Mouse (Mus musculus): ENCODE data around the gene Rngtt. TPM values are rescaled to one million over a fixed set of nuclear protein-coding genes. Genes with fewer than 3 reads are reported as not detected.

Rngtt gene
- total RNA-seq, 2 experiments from 2014 or later: 27.3 to 29.2 TPM

- Histone ChIP-seq H3K4me3 (no peak overlapping the region), H3K27ac (no peak overlapping the region)
- intact Hi-C loops (cut with DNase I): no loop called here
- DNase-seq (ENCODE audit: extremely low spot score in 1 of 2, low spot score in 2 of 2): no peak
- TF ChIP-seq CTCF (IDR thresholded peaks at IDR 0.05): no peak
These were observed 21.0 kb downstream of the Rngtt start for GRCm38 (mm10) chr4:33331147-33331546.

- Histone ChIP-seq H3K4me3 (no peak overlapping the region), H3K27ac (no peak overlapping the region)
- intact Hi-C loops (cut with DNase I): no loop called here
- DNase-seq (ENCODE audit: extremely low spot score in 1 of 2, low spot score in 2 of 2): no peak
- TF ChIP-seq CTCF (IDR thresholded peaks at IDR 0.05): no peak
These were observed 22.9 kb downstream of the Rngtt start for GRCm38 (mm10) chr4:33332956-33333455.

- TF ChIP-seq CTCF (IDR thresholded peaks at IDR 0.05): no peak
- intact Hi-C loops (cut with DNase I): no loop called here
- H3K27ac ChIP-seq: no peak overlapping the region
These were observed 27.9 kb downstream of the Rngtt start for GRCm38 (mm10) chr4:33337999-33338398.

DNA sequence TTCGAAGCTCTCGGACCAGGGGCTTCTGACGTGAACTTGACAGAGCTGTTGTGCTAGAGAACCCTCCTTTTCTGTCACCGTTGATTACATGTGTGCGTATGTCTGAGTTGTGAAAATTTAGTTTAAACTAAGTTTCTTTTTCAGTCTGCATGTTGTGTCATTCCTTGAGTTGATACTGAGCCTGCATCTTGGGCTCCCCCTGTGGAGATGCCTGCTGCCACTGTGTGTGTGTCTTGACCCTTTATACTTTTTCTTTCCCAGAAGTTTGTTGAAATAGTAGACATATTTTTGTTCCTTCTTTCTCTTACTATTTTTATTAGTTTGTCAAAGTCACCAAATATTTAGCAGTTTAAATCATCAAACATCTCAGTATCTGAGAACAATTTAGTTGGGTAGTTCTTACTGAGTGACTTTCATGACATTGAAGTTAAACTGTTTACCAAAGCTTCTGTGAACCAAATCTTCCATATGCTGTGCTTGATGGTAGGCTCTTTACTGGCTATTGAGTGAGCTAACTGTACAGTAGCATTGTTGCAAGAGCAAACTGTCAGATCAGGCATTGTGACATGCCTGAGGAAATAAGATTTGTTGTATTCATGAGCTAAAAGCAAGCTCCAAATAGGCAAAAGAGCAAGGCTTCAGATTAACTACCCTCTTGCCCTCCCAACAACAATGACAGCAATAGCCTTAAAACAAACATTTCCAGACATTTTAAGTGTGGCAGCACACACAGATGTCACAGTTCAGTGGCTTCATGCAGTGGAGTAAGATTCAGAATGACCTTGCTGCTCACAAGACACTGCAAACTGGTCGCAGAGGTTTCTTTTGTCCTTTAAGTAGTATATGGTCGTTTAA lies 33.0 kb downstream of the Rngtt start:
- no peak overlapping the region for H3K27ac ChIP-seq
- intact Hi-C loops (cut with DNase I): no loop called here
- no peak for TF ChIP-seq CTCF (IDR thresholded peaks at IDR 0.05)
- no peak for DNase-seq (ENCODE audit: extremely low spot score in 1 of 2, low spot score in 2 of 2)
- H3K4me3 ChIP-seq: no peak overlapping the region

More at GRCm38 (mm10) chr4:33337999-33338398, 27.9 kb downstream of the Rngtt start:
- no peak overlapping the region for H3K4me3 ChIP-seq
- no peak for DNase-seq (ENCODE audit: extremely low spot score in 1 of 2, low spot score in 2 of 2)

DNA sequence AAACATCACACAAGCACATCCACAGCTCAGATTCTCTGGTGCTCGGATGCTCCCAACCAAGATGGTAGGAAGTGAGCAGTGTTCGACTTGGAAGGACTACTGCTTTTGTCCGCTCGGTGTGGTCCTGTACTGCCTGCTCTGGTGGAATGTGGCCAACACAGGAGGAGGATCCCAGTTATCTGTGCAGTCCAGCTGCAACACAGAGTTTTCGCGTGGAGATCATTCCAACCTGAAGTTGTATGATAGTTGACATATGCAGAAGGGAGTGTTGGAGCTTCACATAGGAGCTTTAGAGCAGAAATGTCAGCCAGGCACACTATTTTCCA lies 33.6 kb downstream of the Rngtt start:
- TF ChIP-seq CTCF (IDR thresholded peaks at IDR 0.05): no peak
- DNase-seq (ENCODE audit: extremely low spot score in 1 of 2, low spot score in 2 of 2): no peak
- Histone ChIP-seq H3K27ac (no peak overlapping the region), H3K4me3 (no peak overlapping the region)
- intact Hi-C loops (cut with DNase I): no loop called here

GRCm38 (mm10) chr4:33363451-33363850 lies 53.3 kb downstream of the Rngtt start:
- Histone ChIP-seq H3K27ac (no peak overlapping the region), H3K4me3 (no peak overlapping the region)
- intact Hi-C loops (cut with DNase I): no loop called here
- peak; percentile 24 for TF ChIP-seq CTCF (IDR thresholded peaks at IDR 0.05)
- DNase-seq (ENCODE audit: extremely low spot score in 1 of 2, low spot score in 2 of 2): no peak

DNA sequence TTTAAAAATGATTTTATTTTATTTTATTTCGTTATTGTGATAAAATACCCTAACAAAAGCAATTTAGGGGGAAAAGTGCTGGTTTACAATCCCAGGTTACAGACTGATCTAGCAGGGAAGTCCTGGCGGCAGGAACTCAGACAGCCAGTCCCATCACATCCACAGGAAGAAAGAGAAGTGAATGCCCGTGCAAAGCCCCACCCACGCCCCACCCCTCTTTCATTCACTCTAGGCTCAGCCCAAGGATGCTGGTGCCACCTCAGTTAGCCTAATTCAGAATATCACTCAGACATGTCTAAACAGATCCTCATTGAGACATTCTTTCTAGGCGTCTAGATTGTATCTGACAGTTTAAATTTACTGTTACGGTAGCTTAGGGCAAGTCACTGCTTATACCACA lies 64.8 kb downstream of the Rngtt start:
- H3K4me3 ChIP-seq: no peak overlapping the region
- no peak overlapping the region for H3K27ac ChIP-seq
- intact Hi-C loops (cut with DNase I): no loop called here
- no peak for TF ChIP-seq CTCF (IDR thresholded peaks at IDR 0.05)
- no peak for DNase-seq (ENCODE audit: extremely low spot score in 1 of 2, low spot score in 2 of 2)

DNA sequence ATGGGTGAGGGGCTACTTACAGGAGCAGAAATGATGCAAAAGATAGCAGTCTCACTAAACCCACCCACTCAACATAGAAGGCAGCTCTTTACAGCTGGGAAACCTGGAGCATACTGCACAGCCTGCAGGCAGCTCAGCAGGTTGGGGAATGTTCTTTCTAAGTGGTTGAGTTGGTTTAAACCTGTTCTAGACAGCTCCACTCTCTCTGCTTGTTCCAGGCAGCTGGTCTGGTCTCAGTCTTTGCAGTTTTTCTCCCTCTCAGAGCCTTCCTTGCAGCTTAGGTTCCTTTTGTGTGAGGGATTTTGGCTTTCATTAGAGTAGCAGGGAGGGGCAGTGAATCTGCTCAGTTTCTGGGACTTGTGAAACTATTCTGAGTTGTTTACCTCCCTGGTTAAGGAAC lies 67.5 kb downstream of the Rngtt start:
- DNase-seq (ENCODE audit: extremely low spot score in 1 of 2, low spot score in 2 of 2): no peak
- H3K27ac ChIP-seq: no peak overlapping the region
- no peak for TF ChIP-seq CTCF (IDR thresholded peaks at IDR 0.05)
- intact Hi-C loops (cut with DNase I): no loop called here
- no peak overlapping the region for H3K4me3 ChIP-seq

DNA sequence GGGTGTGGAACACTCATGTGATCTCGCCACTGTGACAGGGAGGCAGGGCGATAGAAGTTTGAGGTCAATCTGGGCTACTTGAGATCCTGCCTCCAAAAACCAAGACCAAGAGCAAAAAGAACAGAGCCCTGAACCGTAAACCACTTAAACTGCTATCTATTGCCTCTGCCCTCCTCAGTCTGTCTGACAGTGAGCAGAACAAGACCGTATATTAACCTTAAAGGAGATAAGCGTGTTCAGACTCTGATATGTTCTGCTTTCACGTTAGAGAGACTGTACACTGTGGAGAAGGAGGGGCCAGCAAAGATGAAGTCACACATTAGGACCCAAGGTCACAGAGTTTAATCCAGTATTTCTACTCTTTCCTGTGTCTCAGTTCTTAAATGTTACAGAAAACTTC lies 68.8 kb downstream of the Rngtt start:
- H3K27ac ChIP-seq: no peak overlapping the region
- no peak for DNase-seq (ENCODE audit: extremely low spot score in 1 of 2, low spot score in 2 of 2)
- intact Hi-C loops (cut with DNase I): no loop called here
- no peak overlapping the region for H3K4me3 ChIP-seq
- no peak for TF ChIP-seq CTCF (IDR thresholded peaks at IDR 0.05)

GRCm38 (mm10) chr4:33388899-33389298 lies 78.8 kb downstream of the Rngtt start:
- TF ChIP-seq CTCF (IDR thresholded peaks at IDR 0.05): no peak
- intact Hi-C loops (cut with DNase I): no loop called here
- no peak overlapping the region for H3K27ac ChIP-seq

DNA sequence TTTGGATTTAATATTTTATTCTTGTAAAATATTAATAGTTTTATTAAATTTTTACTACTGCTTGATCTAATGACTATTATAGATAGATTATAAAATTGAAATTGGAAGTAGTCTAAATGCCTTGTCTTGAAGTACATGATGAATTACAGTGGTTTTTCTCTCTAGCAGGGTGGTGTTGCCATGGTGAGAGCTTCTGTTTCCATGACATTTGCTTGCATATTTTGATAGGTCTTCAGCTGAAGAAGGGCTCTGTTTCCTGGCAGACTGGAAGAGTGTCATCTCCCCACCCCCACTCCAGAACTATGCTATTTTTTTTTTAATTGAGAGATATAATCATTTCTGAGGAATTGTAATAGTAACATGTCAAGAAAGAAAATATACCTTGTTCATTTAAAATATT lies 80.5 kb downstream of the Rngtt start:
- Histone ChIP-seq H3K4me3 (no peak overlapping the region), H3K27ac (no peak overlapping the region)
- intact Hi-C loops (cut with DNase I): loop anchor here (10.0 kb wide), 1 partner anchor 1164 kb away; the partner anchor contains the start of gene Akirin2
- peak in 1 of 2 experiments; percentile 20 for DNase-seq (ENCODE audit: extremely low spot score in 1 of 2, low spot score in 2 of 2)
- TF ChIP-seq CTCF (IDR thresholded peaks at IDR 0.05): no peak

More at GRCm38 (mm10) chr4:33388899-33389298, 78.8 kb downstream of the Rngtt start:
- no peak for DNase-seq (ENCODE audit: extremely low spot score in 1 of 2, low spot score in 2 of 2)
- no peak overlapping the region for H3K4me3 ChIP-seq

DNA sequence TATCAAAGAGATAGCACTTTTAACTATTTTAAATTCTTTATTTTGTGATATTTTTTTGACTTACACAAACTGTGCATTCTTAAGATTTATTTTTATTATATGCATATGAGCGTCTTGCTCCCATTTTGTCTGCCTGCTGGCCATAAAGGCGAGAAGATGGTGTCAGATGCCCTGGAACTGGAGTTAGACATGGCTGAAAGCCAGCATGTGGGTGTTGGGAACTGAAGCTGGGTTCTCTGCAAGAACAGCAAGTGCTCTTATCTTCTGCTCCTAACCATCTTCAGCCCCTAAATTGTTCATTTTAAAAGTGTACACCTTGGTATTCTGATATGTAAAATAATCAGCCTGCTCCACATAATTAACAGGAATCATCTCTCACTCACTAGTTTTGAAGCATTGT lies 83.3 kb downstream of the Rngtt start:
- H3K4me3 ChIP-seq: no peak overlapping the region
- TF ChIP-seq CTCF (IDR thresholded peaks at IDR 0.05): no peak
- peak in 1 of 2 experiments; percentile 19 for DNase-seq (ENCODE audit: extremely low spot score in 1 of 2, low spot score in 2 of 2)
- no peak overlapping the region for H3K27ac ChIP-seq
- intact Hi-C loops (cut with DNase I): loop anchor here (10.0 kb wide), 1 partner anchor 1161 kb away; the partner anchor contains the start of gene Akirin2
